Mouse (Mus musculus) megakaryocyte progenitor cell, adult 5-6 weeks (primary cell): ENCODE measurements around the gene Fam20c. TPM values are rescaled to one million over a fixed set of nuclear protein-coding genes. Genes with fewer than 3 reads are reported as not detected.

Experiments used
- ATAC-seq: replicated peaks from 2 replicates; pipeline ENCODE4 v1.8.0; 2016; ENCODE audit warnings: mild to moderate bottlenecking, moderate TSS enrichment, inconsistent platforms; ENCODE audit not compliant: poor library complexity
- total RNA-seq, 2 experiments: library from RNA; stranded (forward) in 1 of 2; stranded (reverse) in 1 of 2; fragments of 157-497, 149-512 nt in 1 of 2; fragments of 200-1000 nt in 1 of 2; gene quantifications; 2 replicates each; pipeline versions ENCODE4 v1.2.3 to v1.2.4; 2015 to 2017

Gene Fam20c
- total RNA-seq, 2 experiments from 2014 or later: 2.0 to 2.5 TPM

GRCm38 (mm10) chr5:138756311-138757085, 2.2 kb downstream of the Fam20c start:
- no peak for ATAC-seq

DNA sequence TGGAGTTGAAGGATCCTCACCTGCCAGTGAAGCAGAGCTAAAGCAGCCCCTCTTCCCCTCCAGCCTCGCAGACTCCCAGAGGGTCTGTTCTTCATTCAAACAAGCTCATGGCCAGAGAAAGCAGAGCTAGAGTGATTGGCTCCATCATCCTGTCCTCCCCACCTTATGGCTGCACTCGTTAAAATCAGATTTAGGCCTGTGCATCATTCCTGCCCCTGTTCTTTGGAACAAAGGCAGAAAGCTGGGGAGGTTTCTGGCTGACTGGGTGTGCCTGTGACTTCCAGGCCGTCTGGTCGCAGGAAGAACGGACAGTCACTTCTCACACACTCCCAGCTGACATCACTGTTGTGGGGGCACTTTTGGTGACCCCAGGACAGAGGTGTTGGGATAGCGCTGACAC, 2.8 kb downstream of the Fam20c start:
- ATAC-seq: no peak

- no peak for ATAC-seq
These were observed 3.3 kb downstream of the Fam20c start for GRCm38 (mm10) chr5:138757616-138758015.

- no peak for ATAC-seq
These were observed 4.2 kb downstream of the Fam20c start for GRCm38 (mm10) chr5:138758533-138758932.

GRCm38 (mm10) chr5:138761836-138762334, 7.6 kb downstream of the Fam20c start:
- no peak for ATAC-seq

DNA sequence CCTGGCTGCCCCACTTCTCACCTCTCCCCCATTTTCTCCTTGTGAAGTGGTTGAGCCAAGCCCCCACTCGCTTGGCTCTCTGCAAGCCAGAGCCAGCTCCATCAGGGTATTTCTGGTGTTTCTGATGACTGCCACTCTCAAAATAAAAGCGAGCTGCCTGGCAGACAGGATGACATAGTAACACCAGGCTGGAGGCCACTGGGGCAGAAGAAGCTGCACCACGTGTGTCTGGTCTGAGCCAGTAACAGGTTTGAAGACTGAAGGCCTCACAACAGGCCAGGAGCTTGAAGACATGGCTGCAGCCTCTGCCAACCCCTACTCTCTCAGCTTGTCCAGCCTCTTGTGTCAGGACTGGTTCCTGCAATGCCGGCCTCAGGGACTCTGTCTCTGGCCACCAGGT, 8.0 kb downstream of the Fam20c start:
- no peak for ATAC-seq

GRCm38 (mm10) chr5:138764601-138765000, 10.3 kb downstream of the Fam20c start:
- 0 out of 2 replicates have a peak, but pooled peaks have one; percentile 9 for ATAC-seq

DNA sequence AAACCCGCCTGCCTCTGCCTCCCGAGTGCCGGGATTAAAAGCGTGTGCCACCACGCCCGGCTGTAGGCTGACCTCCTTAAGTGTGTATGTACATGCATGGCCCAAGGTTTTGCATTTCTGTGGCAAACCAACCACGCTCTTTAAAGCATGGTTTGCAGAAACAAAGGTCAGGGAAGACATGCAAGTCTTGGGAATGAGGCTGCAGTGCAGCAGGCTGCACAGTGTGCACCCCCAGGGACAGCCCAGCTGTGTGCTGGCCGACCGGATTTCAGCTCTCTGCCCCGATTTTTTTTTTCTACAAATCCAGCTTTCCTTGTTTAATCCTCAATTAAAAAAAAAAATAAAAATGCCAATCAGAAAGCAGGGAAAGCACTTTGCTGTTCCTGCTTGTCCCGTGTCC, 13.3 kb downstream of the Fam20c start:
- ATAC-seq: no peak

- ATAC-seq: no peak
These were observed 14.4 kb downstream of the Fam20c start for GRCm38 (mm10) chr5:138768704-138769103.

DNA sequence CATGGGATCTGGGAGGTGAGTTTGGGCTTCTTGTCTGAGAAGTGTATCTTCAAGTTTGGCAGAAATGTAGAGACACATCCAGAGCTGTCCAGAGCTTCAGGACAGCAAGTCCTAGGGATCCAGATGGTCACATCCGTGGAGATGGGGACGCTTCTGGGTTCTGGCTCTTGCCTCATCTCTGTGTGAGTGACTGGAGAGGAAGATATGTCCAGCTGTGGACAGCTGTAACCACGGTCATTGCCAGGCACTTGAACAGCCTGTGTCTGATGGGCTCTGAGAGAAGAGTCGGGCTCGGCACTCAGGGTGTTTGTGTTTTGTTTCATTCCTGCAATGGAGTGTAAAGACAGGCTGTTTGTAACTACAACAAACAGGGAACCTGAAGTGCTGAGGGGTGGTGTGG, 14.8 kb downstream of the Fam20c start:
- ATAC-seq: no peak

- no peak for ATAC-seq
These were observed 20.8 kb downstream of the Fam20c start for GRCm38 (mm10) chr5:138775096-138775495.

GRCm38 (mm10) chr5:138776346-138776745, 22.0 kb downstream of the Fam20c start:
- peak; percentile 38 for ATAC-seq

DNA sequence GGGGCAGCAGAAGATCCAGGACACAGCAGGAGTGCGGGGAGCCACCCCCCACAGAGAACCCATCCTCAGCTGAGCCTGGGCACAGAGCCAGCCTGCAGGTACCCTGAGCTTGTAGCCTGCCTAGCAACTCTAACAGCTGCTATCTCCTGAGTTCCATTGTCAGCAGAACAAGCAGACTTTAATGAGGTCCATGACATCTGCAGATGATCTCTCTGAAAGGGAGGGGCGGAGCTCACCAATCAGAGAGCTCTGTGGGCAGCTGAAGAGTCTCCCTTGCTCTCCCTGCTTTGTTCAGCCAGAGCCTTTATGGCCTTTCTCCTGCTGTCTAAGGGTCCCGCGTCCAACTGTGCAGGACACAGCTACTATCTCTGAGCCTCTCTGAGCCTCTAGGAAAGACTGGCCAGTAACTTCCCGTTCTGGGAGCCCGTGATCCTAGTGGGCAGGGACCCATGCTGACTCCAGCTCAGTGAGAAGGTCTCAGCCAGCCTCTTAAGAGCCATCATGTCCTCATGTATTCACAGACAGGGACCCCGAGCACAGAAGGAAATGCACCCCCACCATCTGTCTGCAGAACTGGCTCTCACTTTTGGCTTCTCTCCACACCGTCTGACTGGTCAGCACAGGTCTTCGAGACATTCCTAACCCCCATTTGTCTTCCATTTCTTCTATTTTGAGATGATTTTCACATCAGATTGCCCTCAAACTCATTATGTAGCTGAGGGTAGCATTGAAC, 24.6 kb downstream of the Fam20c start:
- 0 out of 2 replicates have a peak, but pooled peaks have one; percentile 14 for ATAC-seq

DNA sequence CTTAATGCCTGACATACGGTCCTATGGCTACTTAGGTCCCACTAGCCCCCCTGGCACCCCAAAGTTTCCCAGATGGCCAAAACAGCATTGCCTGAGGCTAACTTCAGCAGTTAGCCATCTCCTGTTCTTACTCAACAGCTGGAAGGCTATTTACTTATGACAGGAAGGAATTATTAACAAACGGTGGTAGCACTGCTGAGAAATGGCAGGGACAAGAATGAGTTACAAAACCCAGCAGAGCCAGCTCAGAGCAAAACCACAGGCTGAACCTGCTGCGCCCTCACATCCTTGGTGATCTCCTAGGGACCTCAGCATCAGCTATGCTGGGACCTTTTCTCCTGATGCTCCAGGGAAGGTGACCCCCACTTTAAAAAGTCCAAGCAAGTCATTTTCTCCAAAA, 25.3 kb downstream of the Fam20c start:
- peak; percentile 56 for ATAC-seq

GRCm38 (mm10) chr5:138782697-138783096, 28.4 kb downstream of the Fam20c start:
- no peak for ATAC-seq

DNA sequence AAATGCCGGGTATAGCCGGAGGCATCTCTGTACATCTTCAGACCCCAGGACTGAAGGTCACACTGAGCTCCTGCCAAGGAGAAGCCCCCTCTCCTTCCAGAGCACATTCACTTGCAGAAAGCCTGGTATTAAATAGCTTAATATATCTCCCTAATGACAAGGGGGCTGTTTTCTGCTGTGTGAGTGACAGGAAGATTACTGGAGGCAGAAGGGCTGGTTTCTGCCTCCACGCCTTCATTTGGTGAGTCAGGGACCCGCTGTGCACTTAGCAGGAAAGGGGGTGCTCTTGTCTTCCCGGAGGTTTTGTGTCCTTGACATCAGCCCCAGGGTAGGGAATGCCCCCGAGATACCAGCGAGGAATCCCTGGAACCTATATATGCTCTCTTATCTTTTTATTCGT, 28.9 kb downstream of the Fam20c start:
- no peak for ATAC-seq

- ATAC-seq: no peak
These were observed 31.7 kb downstream of the Fam20c start for GRCm38 (mm10) chr5:138785986-138786515.

DNA sequence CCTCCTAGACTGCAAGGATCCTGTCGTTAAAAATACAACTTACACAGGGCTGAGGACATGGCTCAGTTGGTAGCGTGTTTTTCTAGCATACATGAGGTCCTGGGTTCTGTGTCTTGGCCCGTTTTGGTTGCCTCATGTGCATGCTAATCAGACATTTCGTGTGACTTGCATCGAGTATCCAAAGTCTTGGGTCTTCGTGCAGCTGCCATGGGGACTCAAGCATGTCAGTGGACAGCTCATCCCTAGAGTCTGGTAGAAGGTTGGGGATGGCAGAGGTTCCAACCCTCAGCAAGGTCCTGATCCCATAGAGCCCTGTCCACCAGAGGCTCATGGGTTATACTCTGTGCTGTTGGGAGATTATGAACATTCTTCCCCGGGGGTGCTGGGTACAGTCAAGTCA, 33.3 kb downstream of the Fam20c start:
- ATAC-seq: no peak

- ATAC-seq: no peak
These were observed 34.3 kb downstream of the Fam20c start for GRCm38 (mm10) chr5:138788481-138789211.

- no peak for ATAC-seq
These were observed 36.7 kb downstream of the Fam20c start for GRCm38 (mm10) chr5:138790954-138791480.

GRCm38 (mm10) chr5:138801588-138802116, 47.3 kb downstream of the Fam20c start:
- ATAC-seq: no peak
